Mouse (Mus musculus): ENCODE data around the gene Rgs9. TPM values are rescaled to one million over a fixed set of nuclear protein-coding genes. Genes with fewer than 3 reads are reported as not detected.

Gene Rgs9
- total RNA-seq, 1 experiment, result 1.6 TPM

DNA sequence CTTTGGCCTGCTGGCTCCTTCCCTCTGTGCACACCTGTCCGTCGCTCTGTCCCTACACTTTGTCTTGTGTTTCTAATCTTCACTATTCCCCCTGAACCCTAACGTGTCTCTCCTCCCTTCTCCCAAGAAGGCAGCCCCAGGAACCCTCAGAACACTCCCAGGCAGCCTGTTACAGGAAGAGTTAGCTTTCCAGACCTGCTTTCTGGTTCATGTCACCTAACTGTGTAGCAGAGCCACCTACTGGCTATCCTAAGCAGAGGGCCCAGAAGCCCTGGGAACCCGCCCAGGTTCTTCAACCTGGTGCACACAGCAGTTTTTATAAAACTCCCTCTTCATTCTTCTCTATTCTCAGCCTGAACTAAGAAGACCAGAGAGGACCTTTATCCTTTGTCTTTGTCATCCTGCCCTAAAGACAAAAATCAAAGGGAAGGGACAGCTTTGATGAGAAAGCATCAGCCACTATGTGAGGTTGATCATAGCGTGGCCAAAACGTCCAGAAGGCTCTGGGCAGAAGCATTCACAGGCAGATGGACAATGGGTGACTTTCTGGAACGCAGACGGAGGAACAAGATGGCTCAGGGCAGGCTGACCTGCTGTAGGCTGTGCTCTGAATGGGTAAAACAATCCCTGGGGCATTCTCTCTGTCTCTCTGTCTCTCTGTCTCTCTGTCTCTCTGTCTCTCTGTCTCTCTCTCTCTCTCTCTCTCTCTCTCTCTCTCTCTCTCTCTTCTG lies 119.0 kb downstream of the Rgs9 start:
- Histone ChIP-seq H3K9me3 (ENCODE audit: control insufficient read depth, insufficient read depth, low read depth, low read length) (no peaks in the 10 kb centered on the region), H3K27ac (ENCODE audit: insufficient read depth, low read depth, low read length, poor library complexity, severe bottlenecking) (no peak overlapping the region), H3K4me1 (ENCODE audit: control insufficient read depth in 2 of 2, insufficient read depth in 2 of 2, low read length in 2 of 2, poor library complexity in 1 of 2) (no peaks in the 10 kb centered on the region), H3K36me3 (ENCODE audit: control insufficient read depth, insufficient read depth, low read length, poor library complexity, severe bottlenecking) (no peaks in the 10 kb centered on the region), H3K4me3 (ENCODE audit: insufficient read depth in 1 of 2, low read depth in 1 of 2, low read length in 2 of 2, poor library complexity in 1 of 2, severe bottlenecking in 1 of 2) (no peak overlapping the region), H3K9ac (ENCODE audit: insufficient read depth, low read depth, low read length, poor library complexity, severe bottlenecking) (no peak overlapping the region)
- TF ChIP-seq ZNF384 (IDR thresholded peaks at IDR 0.05; ENCODE audit: low read depth, low read length), result no peak
- TF ChIP-seq CHD2 (IDR thresholded peaks at IDR 0.05; ENCODE audit: low read depth, low read length), result no peak
- no peak for TF ChIP-seq ZC3H11A (IDR thresholded peaks at IDR 0.05; ENCODE audit: borderline replicate concordance, low read depth, low read length)
- no peak for TF ChIP-seq HCFC1 (IDR thresholded peaks at IDR 0.05; ENCODE audit: borderline replicate concordance, insufficient read depth, low read length)
- no peak for TF ChIP-seq MAFK (IDR thresholded peaks at IDR 0.05; ENCODE audit: insufficient read depth, low read depth, low read length)
- in situ Hi-C loops (cut with MboI; ENCODE audit: low sequenced_read_pairs in 2 of 2, unreplicated experiment in 2 of 2), result loop anchor here in 1 of 2 experiments (25.0 kb wide), 1 partner anchor 717 kb away; no protein-coding TSS in a partner anchor
- DNase-seq (ENCODE audit: low read depth, low spot score), result no peak

DNA sequence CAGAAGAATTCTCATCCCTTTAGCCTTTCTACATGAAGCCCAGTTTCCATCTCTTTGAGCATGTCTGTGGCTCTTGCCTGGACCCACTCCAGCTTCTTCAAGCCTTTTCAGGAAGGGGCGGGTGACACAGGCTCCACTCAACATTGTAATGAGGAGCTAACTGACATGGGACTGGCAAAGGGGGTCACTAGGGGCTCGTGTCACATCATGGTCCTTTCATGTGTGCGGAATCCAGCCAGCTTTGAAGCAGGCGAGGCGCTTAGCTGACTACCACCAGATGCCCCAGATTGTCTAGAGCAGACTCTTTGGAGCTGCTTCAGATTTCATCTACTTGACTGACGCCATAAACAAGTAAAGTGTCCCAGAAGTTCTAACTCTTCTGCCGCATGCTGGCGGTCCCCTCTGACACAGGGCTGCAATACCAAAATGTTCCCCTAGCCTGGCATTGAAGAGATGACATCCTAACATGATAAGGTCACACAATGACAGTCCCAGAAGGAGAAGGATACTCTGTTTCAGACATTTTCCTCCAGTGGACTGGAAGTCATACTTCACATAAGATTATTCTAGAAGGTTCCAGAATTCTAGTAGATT lies 122.5 kb downstream of the Rgs9 start:
- TF ChIP-seq HCFC1 (IDR thresholded peaks at IDR 0.05; ENCODE audit: borderline replicate concordance, insufficient read depth, low read length), result no peak
- TF ChIP-seq CHD2 (IDR thresholded peaks at IDR 0.05; ENCODE audit: low read depth, low read length), result no peak
- TF ChIP-seq MAFK (IDR thresholded peaks at IDR 0.05; ENCODE audit: insufficient read depth, low read depth, low read length), result no peak
- no peak for TF ChIP-seq ZNF384 (IDR thresholded peaks at IDR 0.05; ENCODE audit: low read depth, low read length)
- TF ChIP-seq ZC3H11A (IDR thresholded peaks at IDR 0.05; ENCODE audit: borderline replicate concordance, low read depth, low read length), result no peak
- Histone ChIP-seq H3K27ac (ENCODE audit: insufficient read depth, low read depth, low read length, poor library complexity, severe bottlenecking) (no peak overlapping the region), H3K4me1 (ENCODE audit: control insufficient read depth in 2 of 2, insufficient read depth in 2 of 2, low read length in 2 of 2, poor library complexity in 1 of 2) (no peaks in the 10 kb centered on the region), H3K36me3 (ENCODE audit: control insufficient read depth, insufficient read depth, low read length, poor library complexity, severe bottlenecking) (no peaks in the 10 kb centered on the region), H3K4me3 (ENCODE audit: insufficient read depth in 1 of 2, low read depth in 1 of 2, low read length in 2 of 2, poor library complexity in 1 of 2, severe bottlenecking in 1 of 2) (no peak overlapping the region), H3K9me3 (ENCODE audit: control insufficient read depth, insufficient read depth, low read depth, low read length) (no peaks in the 10 kb centered on the region), H3K9ac (ENCODE audit: insufficient read depth, low read depth, low read length, poor library complexity, severe bottlenecking) (no peak overlapping the region)
- DNase-seq (ENCODE audit: low read depth, low spot score), result no peak
- in situ Hi-C loops (cut with MboI; ENCODE audit: low sequenced_read_pairs in 2 of 2, unreplicated experiment in 2 of 2), result loop anchor here in 1 of 2 experiments (25.0 kb wide), 1 partner anchor 713 kb away; no protein-coding TSS in a partner anchor

Other genes starting within 250 kb of the Rgs9 start
- not detected in 2 replicates for gene E030025P04Rik, start 153.8 kb downstream of the Rgs9 start, total RNA-seq (2012; rRNA removed)
- gene Gna13, start 64.7 kb upstream of the Rgs9 start, total RNA-seq (2012; rRNA removed), result 32.9 and 34.8 TPM in 2 replicates
- not detected in 2 replicates for gene 9930022D16Rik, start 115.8 kb upstream of the Rgs9 start, total RNA-seq (2012; rRNA removed)
- 14.1 and 20.1 TPM in 2 replicates for gene Amz2, start 127.8 kb upstream of the Rgs9 start, total RNA-seq (2012; rRNA removed)
- 1.0 and 1.4 TPM in 2 replicates for gene Arsg, start 175.2 kb upstream of the Rgs9 start, total RNA-seq (2012; rRNA removed)
- 25.5 and 26.8 TPM in 2 replicates for gene Slc16a6, start 175.5 kb upstream of the Rgs9 start, total RNA-seq (2012; rRNA removed)